Mouse (Mus musculus): ENCODE data around the gene Mapkapk3. TPM values are rescaled to one million over a fixed set of nuclear protein-coding genes. Genes with fewer than 3 reads are reported as not detected.

Gene Mapkapk3
- total and polyA plus RNA-seq, 3 experiments, result 26.1 to 36.0 (median 29.0) TPM

GRCm38 (mm10) chr9:107254476-107254875 lies 35.2 kb downstream of the Mapkapk3 start:
- Histone ChIP-seq H3K4me3 (no peak overlapping the region), H3K27ac (peak overlapping the region; percentile 84), H3K27me3 (ENCODE audit: control insufficient read depth, insufficient read depth, low read length) (no peaks in the 10 kb centered on the region), H3K36me3 (ENCODE audit: control insufficient read depth, insufficient read depth, low read length) (no peaks in the 10 kb centered on the region), H3K9ac (ENCODE audit: low read depth, low read length) (no peak overlapping the region), H3K79me2 (replicated peaks; ENCODE audit: control insufficient read depth, insufficient read depth, low read length) (no peaks in the 10 kb centered on the region), H3K4me1 (ENCODE audit: control insufficient read depth, insufficient read depth, low read length) (peaks cover 3% of the 10 kb centered on the region)
- peak; percentile 72 to 83 for DNase-seq
- intact Hi-C loops (cut with DNase I), result loop anchor here (10.0 kb wide), 1 partner anchor 90 kb away; no protein-coding TSS in a partner anchor
- TF ChIP-seq CTCF (IDR thresholded peaks at IDR 0.05), result peak; percentile 46
- TF ChIP-seq EP300 (IDR thresholded peaks at IDR 0.05; ENCODE audit: insufficient read depth, low read depth, low read length), result no peak
- WGBS, result 47% methylated on average over 12 of the region's 12 CpGs

- intact Hi-C loops (cut with DNase I), result loop anchor here (10.0 kb wide), 1 partner anchor 87 kb away; no protein-coding TSS in a partner anchor
- Histone ChIP-seq H3K4me3 (no peak overlapping the region), H3K9ac (ENCODE audit: low read depth, low read length) (no peak overlapping the region), H3K4me1 (ENCODE audit: control insufficient read depth, insufficient read depth, low read length) (peaks cover 1% of the 10 kb centered on the region; the same call in 1 of the 2 replicates), H3K79me2 (replicated peaks; ENCODE audit: control insufficient read depth, insufficient read depth, low read length) (no peaks in the 10 kb centered on the region), H3K27me3 (ENCODE audit: control insufficient read depth, insufficient read depth, low read length) (no peaks in the 10 kb centered on the region), H3K27ac (no peak overlapping the region), H3K36me3 (ENCODE audit: control insufficient read depth, insufficient read depth, low read length) (no peaks in the 10 kb centered on the region)
- DNase-seq, result no peak
- TF ChIP-seq POLR2A (IDR thresholded peaks at IDR 0.05; ENCODE audit: insufficient read depth, low read depth, low read length) (no peak), CTCF (IDR thresholded peaks at IDR 0.05) (no peak), EP300 (IDR thresholded peaks at IDR 0.05; ENCODE audit: insufficient read depth, low read depth, low read length) (no peak)
- WGBS, result 42% methylated on average over 5 of the region's 5 CpGs
Observed at GRCm38 (mm10) chr9:107252164-107252563, 37.5 kb downstream of the Mapkapk3 start.

DNA sequence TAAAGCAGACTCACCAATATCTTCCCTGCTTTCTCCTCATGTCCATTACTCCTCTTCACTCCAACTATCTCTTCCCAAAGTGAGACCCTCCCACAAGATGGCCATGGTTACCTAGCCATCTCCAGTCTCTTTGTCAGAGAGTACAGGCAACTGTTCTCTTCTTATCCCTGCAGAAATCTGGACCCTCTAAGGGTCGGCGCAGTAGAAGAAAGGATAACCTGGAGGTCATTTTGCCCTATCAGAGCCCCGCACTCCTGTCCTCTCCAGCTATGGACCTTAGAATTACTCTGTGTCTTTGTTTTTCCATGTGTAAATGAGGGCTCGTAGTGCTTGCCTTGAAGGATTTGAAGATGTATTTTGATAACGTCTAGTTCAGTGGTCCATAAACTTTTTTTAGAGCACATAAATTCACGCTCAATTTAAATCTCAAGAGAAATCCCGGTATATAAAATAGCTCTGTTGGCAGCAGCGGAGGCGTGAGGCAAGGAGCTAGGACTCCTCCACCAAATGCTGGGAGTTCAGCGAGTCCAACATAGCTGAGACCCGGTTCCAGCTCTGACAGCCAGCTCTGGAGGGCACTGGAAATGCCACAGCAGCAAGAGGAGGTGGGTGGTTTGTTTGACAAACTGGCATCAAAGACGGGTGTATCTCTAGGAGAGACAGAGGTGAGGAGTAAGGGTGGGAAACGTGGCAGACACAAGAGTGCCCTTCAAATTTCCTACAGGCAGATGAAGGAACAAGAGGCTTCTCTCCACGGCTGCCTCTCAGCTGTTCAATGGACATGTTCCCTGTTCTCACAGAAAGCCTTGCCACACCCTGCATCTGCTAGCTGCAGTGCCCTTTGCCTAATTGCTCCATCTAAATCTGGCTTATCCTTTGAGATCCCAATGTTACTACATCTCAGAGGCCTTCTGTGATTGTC lies 39.0 kb downstream of the Mapkapk3 start:
- 78% methylated on average over 14 of the region's 14 CpGs for WGBS
- Histone ChIP-seq H3K4me3 (no peak overlapping the region), H3K79me2 (replicated peaks; ENCODE audit: control insufficient read depth, insufficient read depth, low read length) (no peaks in the 10 kb centered on the region), H3K36me3 (ENCODE audit: control insufficient read depth, insufficient read depth, low read length) (no peaks in the 10 kb centered on the region), H3K27ac (no peak overlapping the region), H3K4me1 (ENCODE audit: control insufficient read depth, insufficient read depth, low read length) (peaks cover 1% of the 10 kb centered on the region; the same call in 1 of the 2 replicates), H3K27me3 (ENCODE audit: control insufficient read depth, insufficient read depth, low read length) (no peaks in the 10 kb centered on the region), H3K9ac (ENCODE audit: low read depth, low read length) (no peak overlapping the region)
- intact Hi-C loops (cut with DNase I), result loop anchor here (10.0 kb wide), 1 partner anchor 86 kb away; no protein-coding TSS in a partner anchor
- TF ChIP-seq EP300 (IDR thresholded peaks at IDR 0.05; ENCODE audit: insufficient read depth, low read depth, low read length) (no peak), POLR2A (IDR thresholded peaks at IDR 0.05; ENCODE audit: insufficient read depth, low read depth, low read length) (no peak), CTCF (IDR thresholded peaks at IDR 0.05) (no peak)
- no peak for DNase-seq

- H3K36me3 ChIP-seq (ENCODE audit: control insufficient read depth, insufficient read depth, low read length), result no peaks in the 10 kb centered on the region
- H3K27me3 ChIP-seq (ENCODE audit: control insufficient read depth, insufficient read depth, low read length), result no peaks in the 10 kb centered on the region
- no peak for DNase-seq
- H3K4me3 ChIP-seq, result no peak overlapping the region
- WGBS, result 70% methylated on average over 6 of the region's 6 CpGs
- no peak overlapping the region for H3K9ac ChIP-seq (ENCODE audit: low read depth, low read length)
- intact Hi-C loops (cut with DNase I), result loop anchor here (5.0 kb wide), 1 partner anchor 88 kb away; the partner anchor contains the start of gene Hemk1
- H3K79me2 ChIP-seq (replicated peaks; ENCODE audit: control insufficient read depth, insufficient read depth, low read length), result no peaks in the 10 kb centered on the region
- no peaks in the 10 kb centered on the region for H3K4me1 ChIP-seq (ENCODE audit: control insufficient read depth, insufficient read depth, low read length)
- no peak overlapping the region for H3K27ac ChIP-seq
- TF ChIP-seq CTCF (IDR thresholded peaks at IDR 0.05) (no peak), POLR2A (IDR thresholded peaks at IDR 0.05; ENCODE audit: insufficient read depth, low read depth, low read length) (no peak), EP300 (IDR thresholded peaks at IDR 0.05; ENCODE audit: insufficient read depth, low read depth, low read length) (no peak)
Observed at GRCm38 (mm10) chr9:107249154-107249553, 40.5 kb downstream of the Mapkapk3 start.

DNA sequence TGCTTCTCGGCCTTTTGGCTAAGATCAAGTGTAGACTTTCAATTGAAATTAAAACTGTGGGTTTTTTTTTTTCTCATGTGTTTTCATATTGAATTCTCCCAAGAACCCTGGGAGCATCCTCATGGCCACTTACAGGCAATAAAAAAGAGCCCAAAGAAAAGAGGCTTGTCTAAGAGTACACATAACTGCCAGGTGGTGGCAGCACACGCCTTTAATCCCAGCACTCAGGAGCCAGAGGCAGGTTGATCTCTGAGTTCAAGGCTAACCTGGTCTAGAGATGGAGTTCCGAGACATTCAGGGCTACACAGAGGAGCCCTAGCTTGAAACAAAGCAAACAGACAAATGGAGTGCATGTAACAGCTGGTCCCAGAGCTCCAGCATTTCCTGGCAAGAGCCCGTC lies 43.5 kb downstream of the Mapkapk3 start:
- H3K4me1 ChIP-seq (ENCODE audit: control insufficient read depth, insufficient read depth, low read length), result no peaks in the 10 kb centered on the region
- H3K9ac ChIP-seq (ENCODE audit: low read depth, low read length), result no peak overlapping the region
- no peak for DNase-seq
- intact Hi-C loops (cut with DNase I), result loop anchor here (1.0 to 5.0 kb wide), 2 partner anchors 45 to 91 kb away; partner anchors contain the start of gene Hemk1
- 60% methylated on average over 4 of the region's 4 CpGs for WGBS
- no peaks in the 10 kb centered on the region for H3K36me3 ChIP-seq (ENCODE audit: control insufficient read depth, insufficient read depth, low read length)
- TF ChIP-seq CTCF (IDR thresholded peaks at IDR 0.05), result peak; percentile 70
- TF ChIP-seq EP300 (IDR thresholded peaks at IDR 0.05; ENCODE audit: insufficient read depth, low read depth, low read length), result no peak
- no peaks in the 10 kb centered on the region for H3K79me2 ChIP-seq (replicated peaks; ENCODE audit: control insufficient read depth, insufficient read depth, low read length)
- H3K27me3 ChIP-seq (ENCODE audit: control insufficient read depth, insufficient read depth, low read length), result no peaks in the 10 kb centered on the region
- no peak overlapping the region for H3K4me3 ChIP-seq
- no peak overlapping the region for H3K27ac ChIP-seq

GRCm38 (mm10) chr9:107245311-107245710 lies 44.4 kb downstream of the Mapkapk3 start:
- Histone ChIP-seq H3K79me2 (replicated peaks; ENCODE audit: control insufficient read depth, insufficient read depth, low read length) (no peaks in the 10 kb centered on the region), H3K27me3 (ENCODE audit: control insufficient read depth, insufficient read depth, low read length) (no peaks in the 10 kb centered on the region), H3K4me3 (no peak overlapping the region), H3K4me1 (ENCODE audit: control insufficient read depth, insufficient read depth, low read length) (no peaks in the 10 kb centered on the region), H3K9ac (ENCODE audit: low read depth, low read length) (no peak overlapping the region), H3K27ac (no peak overlapping the region), H3K36me3 (ENCODE audit: control insufficient read depth, insufficient read depth, low read length) (no peaks in the 10 kb centered on the region)
- no peak for TF ChIP-seq POLR2A (IDR thresholded peaks at IDR 0.05; ENCODE audit: insufficient read depth, low read depth, low read length)
- TF ChIP-seq EP300 (IDR thresholded peaks at IDR 0.05; ENCODE audit: insufficient read depth, low read depth, low read length), result no peak
- TF ChIP-seq CTCF (IDR thresholded peaks at IDR 0.05), result no peak
- WGBS, result 72% methylated on average over 4 of the region's 4 CpGs
- DNase-seq, result no peak
- intact Hi-C loops (cut with DNase I), result loop anchor here (5.0 kb wide), 1 partner anchor 92 kb away; the partner anchor contains the start of gene Hemk1

All from heart, adult 2 months (tissue).